Mouse (Mus musculus): ENCODE measurements around the gene Cand2. TPM values are rescaled to one million over a fixed set of nuclear protein-coding genes. Genes with fewer than 3 reads are reported as not detected.

Gene Cand2
- polyA plus RNA-seq, 1 experiment from 2014 or later = 27.5 TPM

DNA sequence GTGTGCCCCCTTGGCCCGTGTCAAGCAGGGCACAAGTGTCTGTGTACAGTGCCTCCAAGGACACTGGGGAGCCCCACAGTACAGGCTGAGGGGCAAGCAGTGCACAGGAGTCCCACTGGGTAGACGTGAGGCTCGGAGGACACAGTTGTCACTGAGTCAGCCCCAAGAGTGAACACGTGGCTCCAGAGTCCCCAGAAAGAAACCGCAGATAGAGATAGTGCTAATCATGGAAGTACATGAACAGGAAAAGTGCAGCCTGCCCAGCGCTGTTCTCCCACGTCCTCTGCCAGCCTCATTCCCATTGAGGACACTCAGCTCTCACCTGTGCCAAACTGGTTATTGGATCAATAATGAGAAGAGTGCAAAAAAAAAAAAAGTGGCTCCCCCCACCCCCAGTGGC lies 18.8 kb upstream of the Cand2 start:
- WGBS = 84% methylated on average over 7 of the region's 7 CpGs
- Histone ChIP-seq H3K9me3 (ENCODE audit: control insufficient read depth, low read length) (no peaks in the 10 kb centered on the region), H3K9ac (ENCODE audit: low read length) (no peak overlapping the region), H3K4me1 (ENCODE audit: control insufficient read depth, insufficient read depth, low read length) (no peaks in the 10 kb centered on the region), H3K27ac (ENCODE audit: low read depth, low read length) (no peak overlapping the region), H3K4me2 (no peak overlapping the region), H3K36me3 (ENCODE audit: control insufficient read depth, insufficient read depth, low read length) (no peaks in the 10 kb centered on the region), H3K4me3 (ENCODE audit: low read depth, low read length) (no peak overlapping the region), H3K27me3 (ENCODE audit: control insufficient read depth, insufficient read depth, low read length) (no peaks in the 10 kb centered on the region)
- DNase-seq (ENCODE audit: low spot score, missing footprints) (no peak), ATAC-seq (ENCODE audit: low FRiP score) (no peak)

DNA sequence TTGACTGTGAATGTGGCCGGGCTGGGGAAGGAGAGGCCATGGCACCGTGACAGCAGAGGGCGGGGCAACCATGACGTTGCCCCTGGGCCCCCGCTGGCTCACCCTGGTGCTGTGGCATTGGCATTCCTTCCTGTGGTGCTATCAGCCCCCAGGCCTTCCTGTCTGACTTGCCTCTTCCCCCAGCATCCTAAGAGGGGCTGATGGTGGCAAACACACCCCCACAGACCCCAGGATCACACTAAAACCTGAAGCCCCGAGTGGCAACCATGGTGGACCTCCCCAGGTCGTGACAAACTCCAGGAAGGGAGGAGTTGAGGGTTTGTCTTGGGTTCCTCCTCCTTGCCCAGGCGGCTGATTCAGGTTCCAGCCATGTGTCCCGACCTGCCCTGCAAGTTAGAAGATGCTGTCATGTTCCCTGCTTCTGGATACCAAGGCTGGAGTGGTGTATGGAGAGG lies 15.3 kb upstream of the Cand2 start:
- Histone ChIP-seq H3K36me3 (ENCODE audit: control insufficient read depth, insufficient read depth, low read length) (no peaks in the 10 kb centered on the region), H3K4me1 (ENCODE audit: control insufficient read depth, insufficient read depth, low read length) (peaks cover 14% of the 10 kb centered on the region), H3K4me2 (no peak overlapping the region), H3K9ac (ENCODE audit: low read length) (no peak overlapping the region), H3K9me3 (ENCODE audit: control insufficient read depth, low read length) (no peaks in the 10 kb centered on the region), H3K4me3 (ENCODE audit: low read depth, low read length) (no peak overlapping the region), H3K27me3 (ENCODE audit: control insufficient read depth, insufficient read depth, low read length) (no peaks in the 10 kb centered on the region), H3K27ac (ENCODE audit: low read depth, low read length) (no peak overlapping the region)
- WGBS = 77% methylated on average over 7 of the region's 9 CpGs
- ATAC-seq (ENCODE audit: low FRiP score) = no peak
- no peak for DNase-seq (ENCODE audit: low spot score, missing footprints)

DNA sequence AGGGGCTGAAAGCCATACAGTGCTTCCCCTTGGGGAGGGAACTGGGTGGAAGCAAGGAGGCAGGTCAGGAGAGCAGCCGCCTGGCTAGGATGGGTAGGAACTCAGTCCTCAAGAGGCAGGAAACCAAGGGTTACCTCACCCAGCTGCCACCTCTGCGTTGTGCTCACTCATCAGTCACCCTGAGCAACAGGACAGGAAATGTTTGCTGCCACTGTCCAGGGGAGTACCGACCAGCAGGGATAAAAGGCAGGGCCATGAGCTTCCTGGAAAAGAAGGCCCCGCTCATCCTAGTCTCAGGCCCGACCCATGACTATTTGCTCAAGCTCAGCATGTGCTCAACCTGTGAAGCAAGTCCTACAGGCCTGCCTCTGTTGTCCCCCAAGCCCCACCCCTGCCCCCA lies 14.9 kb upstream of the Cand2 start:
- Histone ChIP-seq H3K27me3 (ENCODE audit: control insufficient read depth, insufficient read depth, low read length) (no peaks in the 10 kb centered on the region), H3K9me3 (ENCODE audit: control insufficient read depth, low read length) (no peaks in the 10 kb centered on the region), H3K4me2 (no peak overlapping the region), H3K36me3 (ENCODE audit: control insufficient read depth, insufficient read depth, low read length) (no peaks in the 10 kb centered on the region), H3K4me3 (ENCODE audit: low read depth, low read length) (no peak overlapping the region), H3K27ac (ENCODE audit: low read depth, low read length) (no peak overlapping the region), H3K4me1 (ENCODE audit: control insufficient read depth, insufficient read depth, low read length) (peaks cover 15% of the 10 kb centered on the region), H3K9ac (ENCODE audit: low read length) (no peak overlapping the region)
- ATAC-seq (ENCODE audit: low FRiP score) (no peak), DNase-seq (ENCODE audit: low spot score, missing footprints) (peak; percentile 84)
- WGBS = 81% methylated on average over 5 of the region's 5 CpGs

DNA sequence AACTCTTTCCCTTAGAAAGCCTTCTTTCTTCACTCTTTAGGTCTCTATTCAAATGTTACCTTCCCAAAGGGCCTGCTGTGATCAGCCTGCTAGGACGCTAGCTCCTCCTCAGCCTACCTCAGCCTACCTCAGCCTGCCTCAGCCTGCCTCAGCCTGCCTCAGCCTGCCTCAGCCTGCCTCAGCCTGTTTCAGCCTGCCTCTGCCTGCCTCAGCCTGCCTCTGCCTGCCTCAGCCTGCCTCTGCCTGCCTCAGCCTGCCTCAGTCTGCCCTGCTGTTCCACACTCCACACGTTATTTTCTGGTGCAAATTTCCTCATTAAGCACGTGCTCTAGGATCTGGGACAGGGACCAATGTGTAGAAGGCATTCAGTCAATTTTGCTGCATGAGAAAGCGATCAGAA lies 14.2 kb upstream of the Cand2 start:
- H3K9me3 ChIP-seq (ENCODE audit: control insufficient read depth, low read length) = no peaks in the 10 kb centered on the region
- no peak overlapping the region for H3K27ac ChIP-seq (ENCODE audit: low read depth, low read length)
- DNase-seq (ENCODE audit: low spot score, missing footprints) (no peak), ATAC-seq (ENCODE audit: low FRiP score) (no peak)
- WGBS = 91% methylated on average over 4 of the region's 4 CpGs
- H3K4me1 ChIP-seq (ENCODE audit: control insufficient read depth, insufficient read depth, low read length) = peaks cover 15% of the 10 kb centered on the region
- H3K36me3 ChIP-seq (ENCODE audit: control insufficient read depth, insufficient read depth, low read length) = no peaks in the 10 kb centered on the region
- no peaks in the 10 kb centered on the region for H3K27me3 ChIP-seq (ENCODE audit: control insufficient read depth, insufficient read depth, low read length)
- no peak overlapping the region for H3K4me2 ChIP-seq
- no peak overlapping the region for H3K4me3 ChIP-seq (ENCODE audit: low read depth, low read length)
- no peak overlapping the region for H3K9ac ChIP-seq (ENCODE audit: low read length)

DNA sequence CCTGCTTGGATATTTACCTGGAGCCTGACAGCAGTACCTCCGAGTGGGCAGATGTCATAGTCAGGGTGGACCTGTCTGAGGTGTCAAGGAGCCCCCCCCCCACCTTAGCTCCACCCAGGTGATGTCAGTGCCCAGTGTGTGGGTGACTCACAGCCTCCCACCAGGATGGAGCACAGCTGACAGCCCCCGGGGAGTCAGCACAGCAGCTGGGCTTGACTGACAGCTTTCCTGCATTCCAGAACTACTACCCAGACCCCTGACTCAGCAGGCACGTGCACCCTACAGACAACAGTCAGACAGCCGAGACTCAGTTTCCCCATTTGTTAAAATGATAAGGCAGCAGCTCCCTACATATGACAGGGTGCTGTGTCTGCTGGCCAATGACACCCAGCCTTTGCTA lies 13.4 kb upstream of the Cand2 start:
- H3K4me2 ChIP-seq = no peak overlapping the region
- H3K4me1 ChIP-seq (ENCODE audit: control insufficient read depth, insufficient read depth, low read length) = peaks cover 15% of the 10 kb centered on the region
- 57% methylated on average over 4 of the region's 4 CpGs for WGBS
- ATAC-seq (ENCODE audit: low FRiP score) (no peak), DNase-seq (ENCODE audit: low spot score, missing footprints) (no peak)
- H3K27me3 ChIP-seq (ENCODE audit: control insufficient read depth, insufficient read depth, low read length) = no peaks in the 10 kb centered on the region
- H3K4me3 ChIP-seq (ENCODE audit: low read depth, low read length) = no peak overlapping the region
- no peaks in the 10 kb centered on the region for H3K9me3 ChIP-seq (ENCODE audit: control insufficient read depth, low read length)
- H3K36me3 ChIP-seq (ENCODE audit: control insufficient read depth, insufficient read depth, low read length) = no peaks in the 10 kb centered on the region
- no peak overlapping the region for H3K27ac ChIP-seq (ENCODE audit: low read depth, low read length)
- H3K9ac ChIP-seq (ENCODE audit: low read length) = no peak overlapping the region

DNA sequence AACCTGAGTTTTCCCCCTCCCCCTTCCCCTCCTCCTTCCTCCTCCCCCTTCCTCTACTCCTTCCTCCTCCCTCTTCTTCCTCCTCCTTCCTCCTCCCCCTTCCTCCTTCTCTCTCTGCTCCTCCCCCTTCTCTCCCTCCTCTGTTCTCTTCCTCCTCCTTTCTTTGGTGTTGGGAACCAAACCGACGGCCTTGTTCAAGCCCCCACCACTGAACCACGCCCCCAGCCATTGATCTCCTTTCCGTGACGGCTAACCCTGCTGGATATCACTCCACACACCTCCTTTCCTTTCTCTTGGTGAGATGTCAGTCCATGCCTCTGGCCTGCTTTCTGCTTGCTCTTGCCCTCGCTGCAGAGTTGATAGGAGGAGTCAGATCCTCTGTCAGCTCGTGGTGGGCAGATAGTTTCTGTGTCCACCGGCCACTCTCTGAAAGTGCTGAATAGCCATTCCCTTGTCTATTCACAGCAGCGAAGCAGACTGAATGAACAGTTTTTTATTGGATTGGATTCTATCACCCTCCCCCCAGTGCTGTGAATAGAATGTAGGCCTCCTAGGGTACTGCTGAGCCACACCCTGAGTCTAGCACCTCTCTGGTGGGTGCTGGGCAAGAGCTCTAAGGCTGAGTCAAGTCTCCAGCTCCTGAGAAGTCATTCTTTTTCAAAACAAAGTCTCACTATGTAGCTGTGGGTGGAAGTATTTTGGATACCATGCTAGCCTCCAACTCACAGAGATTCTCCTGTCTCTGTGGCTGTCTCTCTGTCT lies 12.2 kb upstream of the Cand2 start, which contains the start of gene Tmem40:
TSS of gene Tmem40 (minus strand) at position 416 of the 762 bp plus-strand sequence.
- DNase-seq (ENCODE audit: low spot score, missing footprints) = peak; percentile 90
- no peak within 1 kb of the TSS for H3K9ac ChIP-seq (ENCODE audit: low read length)
- peak; percentile 43 for ATAC-seq (ENCODE audit: low FRiP score)
- no peaks in the 10 kb centered on the region for H3K27me3 ChIP-seq (ENCODE audit: control insufficient read depth, insufficient read depth, low read length)
- H3K27ac ChIP-seq (ENCODE audit: low read depth, low read length) = peak within 1 kb of the TSS; percentile 58; the same call in 1 of the 2 replicates
- H3K9me3 ChIP-seq (ENCODE audit: control insufficient read depth, low read length) = no peaks in the 10 kb centered on the region
- no peak within 1 kb of the TSS for H3K4me3 ChIP-seq (ENCODE audit: low read depth, low read length)
- H3K4me1 ChIP-seq (ENCODE audit: control insufficient read depth, insufficient read depth, low read length) = peaks cover 15% of the 10 kb centered on the region
- no peak within 1 kb of the TSS; the same call in 1 of the 2 replicates for H3K4me2 ChIP-seq
- H3K36me3 ChIP-seq (ENCODE audit: control insufficient read depth, insufficient read depth, low read length) = no peaks in the 10 kb centered on the region
- under 1% methylated on average over 9 of the region's 9 CpGs for WGBS

DNA sequence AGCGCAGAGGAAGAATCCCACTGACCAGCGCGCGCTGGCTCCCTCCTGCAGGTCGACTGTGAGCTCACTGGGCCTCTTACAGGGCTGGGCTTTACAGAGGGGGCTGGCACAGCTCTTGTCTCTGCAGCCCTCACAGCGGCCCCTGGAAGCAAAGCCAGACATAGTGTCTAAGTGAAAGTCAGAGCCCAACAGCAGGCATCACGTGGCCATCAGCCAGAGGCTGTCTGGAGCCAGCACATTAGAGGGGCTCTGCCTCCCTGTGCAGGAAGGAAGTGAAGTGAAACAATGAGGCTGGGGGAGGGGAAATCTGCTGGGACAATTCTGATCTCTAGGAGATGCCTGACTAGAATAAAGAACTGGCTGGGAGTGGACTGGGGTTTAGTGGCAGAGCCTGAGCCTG lies 10.2 kb upstream of the Cand2 start:
- peaks cover 15% of the 10 kb centered on the region for H3K4me1 ChIP-seq (ENCODE audit: control insufficient read depth, insufficient read depth, low read length)
- H3K9ac ChIP-seq (ENCODE audit: low read length) = peak overlapping the region; percentile 54
- no peaks in the 10 kb centered on the region for H3K9me3 ChIP-seq (ENCODE audit: control insufficient read depth, low read length)
- DNase-seq (ENCODE audit: low spot score, missing footprints) = peak; percentile 92
- H3K27ac ChIP-seq (ENCODE audit: low read depth, low read length) = peak overlapping the region; percentile 84
- 6% methylated on average over 7 of the region's 7 CpGs for WGBS
- peak; percentile 87 for ATAC-seq (ENCODE audit: low FRiP score)
- H3K4me2 ChIP-seq = no peak overlapping the region
- H3K4me3 ChIP-seq (ENCODE audit: low read depth, low read length) = no peak overlapping the region
- H3K27me3 ChIP-seq (ENCODE audit: control insufficient read depth, insufficient read depth, low read length) = no peaks in the 10 kb centered on the region
- H3K36me3 ChIP-seq (ENCODE audit: control insufficient read depth, insufficient read depth, low read length) = no peaks in the 10 kb centered on the region

DNA sequence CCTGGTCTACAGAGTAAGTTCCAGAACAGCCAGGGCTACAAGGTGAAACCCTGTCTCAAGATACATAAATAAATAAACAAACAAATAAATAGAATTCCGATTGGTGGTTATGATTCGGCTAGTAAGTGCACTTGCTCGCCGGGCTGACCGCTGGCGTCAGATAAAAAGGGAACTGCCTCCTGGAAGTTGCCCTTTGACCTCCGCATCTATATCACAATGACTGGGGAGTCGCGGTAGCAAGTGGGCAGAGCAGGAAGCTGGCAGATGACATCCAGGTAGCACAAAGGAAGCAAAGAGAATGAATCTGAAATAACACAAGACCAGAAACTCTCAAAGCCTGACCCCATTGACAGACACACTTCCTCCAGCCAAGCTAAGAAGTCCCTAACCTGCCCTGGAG lies 7.0 kb upstream of the Cand2 start:
- Histone ChIP-seq H3K4me2 (no peak overlapping the region), H3K4me3 (ENCODE audit: low read depth, low read length) (no peak overlapping the region), H3K4me1 (ENCODE audit: control insufficient read depth, insufficient read depth, low read length) (peaks cover 13% of the 10 kb centered on the region), H3K9me3 (ENCODE audit: control insufficient read depth, low read length) (no peaks in the 10 kb centered on the region), H3K36me3 (ENCODE audit: control insufficient read depth, insufficient read depth, low read length) (no peaks in the 10 kb centered on the region), H3K27ac (ENCODE audit: low read depth, low read length) (no peak overlapping the region), H3K27me3 (ENCODE audit: control insufficient read depth, insufficient read depth, low read length) (no peaks in the 10 kb centered on the region), H3K9ac (ENCODE audit: low read length) (no peak overlapping the region)
- ATAC-seq (ENCODE audit: low FRiP score) (no peak), DNase-seq (ENCODE audit: low spot score, missing footprints) (no peak)
- 43% methylated on average over 9 of the region's 9 CpGs for WGBS

DNA sequence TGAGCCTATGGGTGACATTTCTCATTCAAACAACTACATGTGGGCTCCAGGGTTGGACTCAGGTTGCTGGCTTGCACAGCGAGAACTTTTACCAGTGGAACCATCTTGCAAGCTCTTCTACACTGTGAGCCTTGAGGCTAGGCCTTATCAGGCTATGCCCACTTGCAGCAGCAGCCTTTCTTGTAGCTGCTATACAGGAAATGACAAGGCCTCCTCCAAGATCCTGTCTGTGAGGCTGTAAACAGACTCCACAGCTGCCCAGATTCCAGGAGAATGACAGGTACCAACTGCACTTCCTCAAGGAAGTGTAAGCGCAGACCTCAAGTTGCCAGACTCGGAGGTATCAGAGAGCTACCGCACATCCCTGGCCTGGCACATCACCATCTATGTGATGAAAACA lies 6.1 kb upstream of the Cand2 start:
- Histone ChIP-seq H3K9me3 (ENCODE audit: control insufficient read depth, low read length) (no peaks in the 10 kb centered on the region), H3K27me3 (ENCODE audit: control insufficient read depth, insufficient read depth, low read length) (no peaks in the 10 kb centered on the region), H3K9ac (ENCODE audit: low read length) (no peak overlapping the region), H3K36me3 (ENCODE audit: control insufficient read depth, insufficient read depth, low read length) (no peaks in the 10 kb centered on the region), H3K4me3 (ENCODE audit: low read depth, low read length) (no peak overlapping the region), H3K4me2 (no peak overlapping the region), H3K27ac (ENCODE audit: low read depth, low read length) (no peak overlapping the region), H3K4me1 (ENCODE audit: control insufficient read depth, insufficient read depth, low read length) (peaks cover 8% of the 10 kb centered on the region)
- no peak for DNase-seq (ENCODE audit: low spot score, missing footprints)
- no peak for ATAC-seq (ENCODE audit: low FRiP score)
- WGBS = 92% methylated on average over 4 of the region's 4 CpGs

Data from midbrain, embryonic 11.5 days (tissue).